Mouse (Mus musculus): ENCODE data around the gene Mrto4. TPM values are rescaled to one million over a fixed set of nuclear protein-coding genes. Genes with fewer than 3 reads are reported as not detected.

Mrto4 gene
- total RNA-seq, 2 experiments from 2014 or later: 32.4 to 33.0 TPM

DNA sequence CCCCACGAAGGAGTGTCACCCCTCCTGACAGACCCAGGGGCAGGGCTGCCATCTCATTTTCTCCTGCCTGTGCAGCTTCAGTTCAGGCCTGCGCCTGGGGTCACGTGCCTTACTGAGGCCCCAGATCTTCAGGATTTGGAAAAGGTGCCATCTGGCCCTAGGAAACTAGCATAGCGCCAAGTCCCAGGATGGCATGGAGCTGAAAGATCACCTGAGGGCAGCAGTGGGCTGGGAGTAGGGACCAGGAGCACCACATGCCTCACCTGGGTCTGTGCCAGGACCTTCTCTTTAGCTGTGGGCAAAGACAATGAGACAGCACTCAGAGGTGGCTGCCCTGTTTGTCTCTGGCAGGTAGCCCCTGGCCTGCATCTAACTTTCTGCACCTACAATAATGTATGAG is 54.8 kb downstream of the Mrto4 start:
- intact Hi-C loops (cut with DNase I): loop anchor here (5.0 kb wide), 1 partner anchor 40 kb away; no protein-coding TSS in a partner anchor
- peak in 1 of 2 experiments; percentile 38 for DNase-seq

Small RNAs within 50 kb of the gene (microRNA-seq; reads per million reads assigned to microRNA genes)
- 0 reads per million in 2 experiments for gene Gm24245
- 0 to 0.72 reads per million in 2 experiments for gene Gm25732

Other genes starting within 250 kb of the Mrto4 start
- gene Minos1, start 221.5 kb downstream of the Mrto4 start, total RNA-seq (2021): 100 to 1,000 TPM; 353 to 374 TPM
- 100 to 1,000 TPM; 499 to 554 TPM for gene Capzb, start 159.7 kb downstream of the Mrto4 start, total RNA-seq (2021)
- gene Pqlc2, start 41.9 kb downstream of the Mrto4 start, total RNA-seq (2021): 1 to 10 TPM; 5.4 to 5.7 TPM
- 10 to 100 TPM; 32.8 to 33.3 TPM for gene Akr7a5, start 41.8 kb downstream of the Mrto4 start, total RNA-seq (2021)
- gene Emc1, start within 50 bp of the Mrto4 start, total RNA-seq (2021): 10 to 100 TPM; 28.2 to 29.1 TPM
- gene Ubr4, start within 50 bp of the Mrto4 start, total RNA-seq (2021): 10 to 100 TPM; 91.3 to 94.0 TPM
- 1 to 10 TPM; 2.0 to 2.1 TPM for gene Iffo2, start 178.0 kb upstream of the Mrto4 start, total RNA-seq (2021)